Mouse (Mus musculus) embryo, embryonic 9.5 days (tissue): ENCODE data around the gene Rnf115.
"Not testable (repeated sequence)": the region's sequence is repeated elsewhere in the genome, so short reads cannot be mapped to it uniquely, and the experiment has no call there.

Experiments used
- DNase-seq: peaks from one replicate; pipeline ENCODE4 v3.0.0-alpha.2; 2017; ENCODE audit errors: extremely low spot score

Gene Rnf115

DNA sequence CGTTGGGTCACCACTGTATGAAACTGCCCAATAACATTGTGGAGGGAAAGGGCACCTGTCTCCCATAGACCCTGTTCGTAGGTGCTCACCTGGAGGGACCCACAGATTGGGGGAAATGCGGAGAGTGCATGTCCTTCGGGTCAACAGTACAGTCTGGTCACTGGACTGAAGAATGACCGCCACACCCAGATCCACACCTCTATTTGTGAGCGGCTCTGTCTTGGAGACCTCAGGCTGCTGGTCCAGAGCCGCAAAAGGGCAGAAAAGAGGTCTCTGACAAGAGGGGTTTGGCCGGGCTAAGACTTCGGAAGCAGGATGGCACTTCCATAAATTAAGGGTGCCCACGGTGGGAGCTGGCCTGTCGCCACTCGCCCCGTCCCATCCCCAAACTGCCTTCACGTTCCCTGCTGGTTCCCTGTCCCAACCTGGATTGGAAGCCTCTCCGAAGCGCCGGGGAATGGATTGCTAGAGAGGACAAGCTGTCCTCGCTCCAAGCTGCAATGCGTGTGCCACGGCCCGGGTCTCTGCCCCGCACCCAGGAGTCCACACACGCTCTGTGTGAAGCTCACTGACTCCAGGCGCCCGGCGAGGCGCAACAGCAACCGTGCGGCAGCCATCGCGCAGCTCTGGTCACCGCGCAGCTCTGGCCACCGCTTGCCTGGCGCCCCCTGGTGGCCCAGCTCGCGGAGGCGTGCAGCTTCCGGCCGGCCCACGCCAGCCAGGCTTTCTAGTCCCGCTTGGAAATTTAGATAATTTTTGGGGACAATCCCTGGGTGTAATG is 19.4 kb upstream of the Rnf115 start, which contains the start of gene Nudt17:
Gene Nudt17 (minus strand): TSS at position 660 of the 781 bp plus-strand sequence.
- peak; percentile 82 for DNase-seq

DNA sequence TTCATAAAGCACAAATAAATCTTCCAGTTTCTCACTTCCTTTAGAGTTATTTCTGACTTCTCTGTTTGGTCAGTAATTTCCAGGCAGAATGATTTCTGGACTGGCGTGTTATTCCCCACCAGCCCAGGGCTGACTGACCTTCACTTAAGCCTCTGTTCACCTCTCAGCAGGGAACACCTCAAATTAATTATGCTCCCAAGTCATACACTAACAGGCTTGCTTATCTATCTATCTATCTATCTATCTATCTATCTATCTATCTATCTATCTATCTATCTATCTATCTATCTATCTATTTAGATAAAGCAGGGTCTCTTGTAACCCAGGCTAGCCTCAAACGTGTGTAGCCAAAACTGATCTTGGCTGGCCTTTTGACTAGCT is 18.8 kb upstream of the Rnf115 start:
- DNase-seq: no peak

- no peak for DNase-seq
Measured at GRCm38 (mm10) chr3:96714286-96714685, 13.2 kb upstream of the Rnf115 start.

GRCm38 (mm10) chr3:96715854-96716253 is 11.6 kb upstream of the Rnf115 start:
- DNase-seq: no peak

- no peak for DNase-seq
Measured at GRCm38 (mm10) chr3:96719173-96719572, 8.3 kb upstream of the Rnf115 start.

- no peak for DNase-seq
Measured at GRCm38 (mm10) chr3:96727828-96728633, 567 bp downstream of the Rnf115 start.

GRCm38 (mm10) chr3:96728634-96729402 is 1.4 kb downstream of the Rnf115 start:
- no peak for DNase-seq

DNA sequence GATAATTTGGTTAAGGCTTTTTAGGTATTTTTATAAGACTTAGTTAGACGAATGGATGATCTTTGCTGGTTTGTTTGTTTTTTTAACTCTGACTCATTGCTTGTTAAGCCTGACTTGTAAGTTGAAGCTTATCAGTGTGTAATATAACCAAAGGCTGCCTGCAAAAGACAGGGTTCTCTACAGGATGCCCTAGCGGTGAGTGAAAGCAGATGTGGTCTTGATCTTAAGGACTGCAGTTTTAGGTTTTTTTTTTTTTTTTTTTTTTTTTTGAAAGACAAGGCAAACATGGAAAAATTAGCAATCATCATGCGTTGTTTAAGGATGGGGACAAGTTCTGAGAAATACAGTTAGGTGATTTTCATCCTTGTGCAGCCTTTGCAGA is 1.9 kb downstream of the Rnf115 start:
- DNase-seq: no peak

DNA sequence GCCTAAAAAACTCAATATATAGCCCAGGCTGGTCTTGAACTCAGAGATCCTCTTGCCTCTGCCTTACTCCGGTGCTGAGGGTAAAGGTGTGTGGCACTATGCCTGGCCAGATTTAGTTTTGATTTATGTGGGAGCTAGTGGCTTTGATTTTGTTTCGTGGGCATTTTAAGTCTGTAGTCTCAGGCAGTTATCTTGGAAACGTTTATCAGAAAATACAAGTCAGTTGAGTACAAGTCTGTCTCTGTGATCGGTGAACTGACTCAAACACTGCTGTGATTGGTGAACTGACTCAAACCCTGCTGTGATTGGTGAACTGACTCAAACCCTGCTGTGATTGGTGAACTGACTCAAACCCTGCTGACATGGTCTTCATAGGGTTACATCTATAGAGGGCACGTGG is 3.3 kb downstream of the Rnf115 start:
- DNase-seq: no peak

- no peak for DNase-seq
Measured at GRCm38 (mm10) chr3:96733984-96734383, 6.5 kb downstream of the Rnf115 start.

DNA sequence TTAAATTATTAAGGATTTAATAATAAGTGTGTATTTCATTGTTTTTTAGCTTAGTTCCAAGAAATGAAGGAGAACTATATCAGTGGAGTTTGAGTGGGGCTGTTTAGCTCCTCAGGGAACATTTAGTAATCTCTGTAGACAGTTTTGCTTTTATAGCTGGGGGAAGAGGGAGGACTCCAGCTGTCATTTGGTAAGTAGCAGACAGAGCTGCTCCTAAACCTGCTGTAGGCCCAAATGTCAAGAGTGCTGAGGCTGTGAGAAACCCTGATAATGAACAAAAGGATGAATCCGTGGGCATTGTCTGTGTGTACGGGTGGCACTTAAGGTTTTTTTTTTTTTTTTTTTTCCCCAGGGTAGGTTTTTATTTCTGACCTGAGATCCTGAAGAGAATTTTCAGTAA is 7.7 kb downstream of the Rnf115 start:
- no peak for DNase-seq

DNA sequence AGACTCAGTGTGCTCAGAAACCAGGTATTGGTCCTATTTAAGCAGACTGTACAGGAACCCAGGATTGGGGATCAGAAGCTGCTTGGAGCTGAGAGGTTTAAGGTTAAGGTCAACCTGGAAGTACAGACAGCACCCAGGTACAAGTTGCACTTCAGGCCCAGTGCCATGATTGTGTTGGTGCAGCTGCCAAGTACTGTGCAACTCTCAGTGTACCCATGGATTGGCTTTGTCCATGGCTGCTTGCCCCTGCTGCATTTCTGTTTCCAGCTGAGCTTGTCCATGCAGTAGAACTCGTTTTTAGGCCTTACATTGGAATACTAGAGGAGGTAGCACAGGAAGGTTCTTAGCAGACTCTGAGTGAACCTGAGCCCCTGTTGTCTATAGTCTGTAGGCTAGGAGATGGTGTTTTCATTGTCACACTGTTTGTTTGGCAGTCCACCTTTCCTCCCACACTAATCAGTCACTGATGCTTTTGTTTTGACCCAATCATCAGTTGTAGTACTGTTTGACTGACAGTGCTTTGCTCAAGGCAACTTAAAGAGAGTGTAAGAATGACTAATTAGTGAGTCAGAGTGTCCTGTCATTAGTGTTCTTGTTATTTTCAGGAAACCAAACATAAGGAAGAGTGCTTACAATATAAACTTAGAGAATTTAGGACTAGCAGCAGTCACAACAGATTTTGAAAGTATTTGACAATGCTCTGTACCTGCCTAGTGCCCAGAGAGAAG is 9.7 kb downstream of the Rnf115 start:
- no peak for DNase-seq

DNA sequence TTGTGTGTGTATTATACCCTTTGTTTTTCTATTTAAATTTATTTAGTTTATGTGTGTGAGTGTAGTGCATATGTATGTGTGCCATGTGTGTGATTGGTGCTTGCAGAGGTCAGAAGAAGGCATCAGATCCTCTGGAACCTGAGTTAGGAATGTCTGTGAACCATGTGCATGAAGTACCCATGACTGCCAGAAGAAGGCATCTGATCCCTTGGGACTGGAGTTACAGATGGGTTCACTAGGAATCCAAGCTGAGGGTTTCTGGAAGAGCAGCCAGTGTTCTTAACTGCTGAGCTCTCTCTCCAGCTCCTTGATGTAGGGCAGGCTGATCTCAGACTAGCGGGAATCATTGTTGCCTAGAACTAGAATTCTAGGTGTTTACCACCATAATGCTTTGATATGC is 10.5 kb downstream of the Rnf115 start:
- no peak for DNase-seq

DNA sequence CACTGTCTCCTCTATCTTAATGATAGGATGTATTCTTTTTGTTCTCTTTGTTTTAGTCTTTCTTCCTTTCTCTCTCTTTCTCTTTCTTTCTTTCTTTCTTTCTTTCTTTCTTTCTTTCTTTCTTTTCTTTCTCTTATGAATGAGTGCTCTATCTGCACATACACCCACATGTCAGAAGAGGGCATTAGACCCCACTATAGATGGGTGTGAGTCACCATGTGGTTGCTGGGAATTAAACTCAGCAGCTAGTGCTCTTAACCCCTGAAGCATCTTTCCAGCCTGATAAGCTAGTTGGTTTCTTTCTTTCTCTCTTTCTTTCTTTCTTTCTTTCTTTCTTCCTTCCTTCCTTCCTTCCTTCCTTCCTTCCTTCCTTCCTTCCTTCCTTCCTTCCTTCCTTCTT is 12.8 kb downstream of the Rnf115 start:
- DNase-seq: not testable (repeated sequence)

GRCm38 (mm10) chr3:96744348-96744747 is 16.9 kb downstream of the Rnf115 start:
- DNase-seq: no peak

GRCm38 (mm10) chr3:96746829-96747228 is 19.4 kb downstream of the Rnf115 start:
- no peak for DNase-seq

DNA sequence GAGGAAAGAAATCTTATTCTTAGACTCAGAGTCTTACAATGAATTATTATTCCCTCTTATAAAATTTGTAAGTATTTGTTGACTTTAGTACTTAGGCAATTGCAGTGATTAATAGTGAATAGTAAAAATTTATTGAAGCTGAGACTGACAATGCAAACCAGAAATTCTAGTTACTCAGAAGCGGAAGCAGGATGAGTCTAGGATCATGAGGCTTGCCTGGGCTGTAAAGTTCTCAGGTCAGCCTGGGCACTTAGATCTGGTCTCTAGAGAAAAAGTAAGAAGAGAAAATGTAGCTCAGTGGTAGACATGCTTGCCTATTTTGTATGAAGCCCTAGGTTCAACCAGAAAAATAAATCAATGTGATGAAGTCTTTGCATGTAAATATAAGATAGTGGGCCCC is 28.5 kb downstream of the Rnf115 start:
- no peak for DNase-seq

- DNase-seq: no peak
Measured at GRCm38 (mm10) chr3:96757691-96758090, 30.2 kb downstream of the Rnf115 start.

DNA sequence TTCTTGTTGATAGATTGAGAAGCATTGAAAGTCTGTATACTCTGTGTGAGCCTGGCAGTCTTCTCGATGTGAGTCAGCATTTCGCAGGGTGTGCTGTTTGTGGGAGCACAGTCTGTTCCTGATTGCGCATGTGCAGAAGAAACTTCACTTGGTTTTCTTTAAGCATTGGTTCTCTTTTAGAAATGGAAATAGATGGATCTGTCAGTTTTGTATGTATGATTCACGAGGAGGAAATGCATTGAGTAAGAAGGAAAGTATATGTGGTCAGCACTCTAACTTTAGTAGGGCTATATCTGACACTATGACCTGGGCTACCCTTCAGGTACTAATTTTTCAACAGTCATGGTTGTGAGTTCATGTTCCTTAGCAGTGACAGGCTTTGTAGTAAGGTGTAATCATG is 32.2 kb downstream of the Rnf115 start:
- DNase-seq: no peak

DNA sequence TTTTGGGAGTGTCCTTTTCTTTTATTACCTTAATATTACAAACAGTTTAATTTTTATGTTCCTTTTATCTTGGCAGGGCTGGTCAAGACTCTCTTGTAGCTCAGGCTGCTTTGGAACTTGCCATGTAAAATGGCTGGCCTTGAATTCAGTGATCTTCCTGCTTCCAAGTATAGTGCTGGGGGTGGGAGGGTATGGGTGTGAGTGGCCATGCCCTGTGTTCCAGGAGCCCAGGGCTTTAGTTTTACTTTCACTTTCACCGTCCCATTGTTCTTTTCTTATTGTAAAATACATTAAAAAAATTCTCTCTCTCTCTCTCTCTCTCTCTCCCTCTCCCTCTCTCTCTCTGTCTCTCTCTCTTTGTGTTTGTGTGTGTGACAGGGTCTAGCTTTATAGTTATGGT is 37.1 kb downstream of the Rnf115 start:
- no peak for DNase-seq

GRCm38 (mm10) chr3:96769971-96770370 is 42.5 kb downstream of the Rnf115 start:
- DNase-seq: no peak

GRCm38 (mm10) chr3:96772949-96773348 is 45.5 kb downstream of the Rnf115 start:
- no peak for DNase-seq
